Mouse (Mus musculus) lung, adult 2 months (tissue): ENCODE measurements at regions not wholly inside any gene's neighbourhood (a gene's known extent, or its start where the extent isn't known, plus 50 kb on each side); places are given as distances from the start of the nearest gene placed in this dataset.

ENCODE experiments used
- DNase-seq: peaks from one replicate; pipeline ENCODE4 v3.0.0; 2022
- H3K4me1 ChIP-seq: fragments of 200-500 bp; 2 replicates; pipeline ENCODE4 v1.6.1; 2011; ENCODE audit warnings: low read length; ENCODE audit not compliant: control insufficient read depth, insufficient read depth
- H3K4me3 ChIP-seq: fragments of 200-500 bp; replicated peaks from 2 replicates; pipeline ENCODE3; 2011; ENCODE audit warnings: low read depth, mild to moderate bottlenecking, control low read depth, low read length; ENCODE audit errors: extremely low read depth
- CTCF ChIP-seq: fragments of 200-500 bp; IDR thresholded peaks from 2 replicates; pipeline ENCODE4 v1.5.1; 2011; ENCODE audit warnings: mild to moderate bottlenecking, low read length, control low read depth; ENCODE audit not compliant: insufficient read depth
- POLR2A ChIP-seq: fragments of 200-500 bp; IDR thresholded peaks from 2 replicates; pipeline ENCODE4 v1.6.1; 2011; ENCODE audit warnings: low read depth, mild to moderate bottlenecking, control low read depth, low read length, borderline replicate concordance; ENCODE audit errors: extremely low read depth
- WGBS: fragments of 180-500 bp; shearing (Covaris S2); methylation state at CpG from one replicate; pipeline ENCODE4 v1.1.7; 2018; 5-methylcytosine and 5-hydroxymethylcytosine counted together

GRCm38 (mm10) chr11:20939644-20940043 lies 108.8 kb upstream of the Lgalsl start:
- Histone ChIP-seq H3K4me3 (no peak overlapping the region), H3K4me1 (no peaks in the 10 kb centered on the region; the same call in 1 of the 2 replicates)
- no peak for DNase-seq
- 88% methylated on average over 4 of the region's 4 CpGs for WGBS
- no peak for TF ChIP-seq CTCF
- no peak for TF ChIP-seq POLR2A

- DNase-seq: no peak
- H3K4me3 ChIP-seq: no peak overlapping the region
- no peaks in the 10 kb centered on the region for H3K4me1 ChIP-seq
- TF ChIP-seq POLR2A (no peak), CTCF (no peak)
- 71% methylated on average over 4 of the region's 4 CpGs for WGBS
These were observed 110.7 kb upstream of the Lgalsl start for GRCm38 (mm10) chr11:20941546-20941945.

- Histone ChIP-seq H3K4me3 (no peak overlapping the region), H3K4me1 (peaks cover 11% of the 10 kb centered on the region)
- TF ChIP-seq POLR2A: no peak
- no peak for TF ChIP-seq CTCF
- WGBS: 53% methylated on average over 8 of the region's 8 CpGs
- peak; percentile 26 for DNase-seq
These were observed 124.7 kb upstream of the Lgalsl start for GRCm38 (mm10) chr11:20955561-20955960.

- Histone ChIP-seq H3K4me3 (no peak overlapping the region), H3K4me1 (peaks cover 11% of the 10 kb centered on the region)
- TF ChIP-seq CTCF (no peak), POLR2A (no peak)
- peak; percentile 43 for DNase-seq
- 39% methylated on average over 2 of the region's 2 CpGs for WGBS
These were observed 126.9 kb upstream of the Lgalsl start for GRCm38 (mm10) chr11:20957766-20958165.

GRCm38 (mm10) chr11:20958233-20958632 lies 127.4 kb upstream of the Lgalsl start:
- H3K4me3 ChIP-seq: no peak overlapping the region
- TF ChIP-seq CTCF (no peak), POLR2A (no peak)
- H3K4me1 ChIP-seq: peaks cover 11% of the 10 kb centered on the region
- 9% methylated on average over 5 of the region's 5 CpGs for WGBS
- DNase-seq: no peak

GRCm38 (mm10) chr11:20960066-20960465 lies 129.2 kb upstream of the Lgalsl start:
- Histone ChIP-seq H3K4me1 (peaks cover 11% of the 10 kb centered on the region), H3K4me3 (no peak overlapping the region)
- 80% methylated on average over 2 of the region's 2 CpGs for WGBS
- DNase-seq: no peak
- no peak for TF ChIP-seq POLR2A

- DNase-seq: no peak
- TF ChIP-seq POLR2A: no peak
- TF ChIP-seq CTCF: no peak
- no peak overlapping the region for H3K4me3 ChIP-seq
- H3K4me1 ChIP-seq: peaks cover 11% of the 10 kb centered on the region
- 53% methylated on average over 5 of the region's 5 CpGs for WGBS
These were observed 129.9 kb upstream of the Lgalsl start for GRCm38 (mm10) chr11:20960750-20961149.

- no peak for TF ChIP-seq POLR2A
- TF ChIP-seq CTCF: no peak
These were observed 129.5 kb upstream of the Peli1 start for GRCm38 (mm10) chr11:20961626-20962025.

GRCm38 (mm10) chr11:20965575-20966239 lies 125.4 kb upstream of the Peli1 start:
- Histone ChIP-seq H3K4me1 (no peaks in the 10 kb centered on the region), H3K4me3 (no peak overlapping the region)
- TF ChIP-seq CTCF (no peak), POLR2A (no peak)
- DNase-seq: no peak
- WGBS: 93% methylated on average over 8 of the region's 8 CpGs

More at GRCm38 (mm10) chr11:20961626-20962025, 129.5 kb upstream of the Peli1 start:
- WGBS: 89% methylated on average over 2 of the region's 2 CpGs
- no peak for DNase-seq
- no peak overlapping the region for H3K4me3 ChIP-seq
- H3K4me1 ChIP-seq: peaks cover 11% of the 10 kb centered on the region

- no peak for DNase-seq
- Histone ChIP-seq H3K4me3 (no peak overlapping the region), H3K4me1 (no peaks in the 10 kb centered on the region)
- TF ChIP-seq POLR2A: no peak
- no peak for TF ChIP-seq CTCF
- WGBS: 45% methylated on average over 3 of the region's 3 CpGs
These were observed 123.6 kb upstream of the Peli1 start for GRCm38 (mm10) chr11:20967321-20967984.

- no peak for TF ChIP-seq POLR2A
- TF ChIP-seq CTCF: no peak
- H3K4me3 ChIP-seq: no peak overlapping the region
- H3K4me1 ChIP-seq: no peaks in the 10 kb centered on the region
- DNase-seq: no peak
- 58% methylated on average over 2 of the region's 2 CpGs for WGBS
These were observed 122.8 kb upstream of the Peli1 start for GRCm38 (mm10) chr11:20968341-20968740.
